Mouse (Mus musculus) embryonic fibroblast, embryonic 13.5 days (primary cell): ENCODE data around the gene Pecam1. TPM values are rescaled to one million over a fixed set of nuclear protein-coding genes. Genes with fewer than 3 reads are reported as not detected.

Experiments
- H3K27ac ChIP-seq: 2 replicates; pipeline ENCODE4 v1.5.1; 2012; ENCODE audit warnings: low read length, control low read depth, inconsistent platforms; ENCODE audit not compliant: insufficient read depth
- H3K4me1 ChIP-seq: 2 replicates; pipeline ENCODE4 v1.6.1; 2011; ENCODE audit warnings: low read length; ENCODE audit not compliant: control insufficient read depth, insufficient read depth
- H3K4me3 ChIP-seq: 2 replicates; pipeline ENCODE4 v1.5.1; 2011; ENCODE audit warnings: mild to moderate bottlenecking, control low read depth, low read length; ENCODE audit not compliant: insufficient read depth
- CTCF ChIP-seq: IDR thresholded peaks from 2 replicates; pipeline ENCODE4 v1.5.1; 2011; ENCODE audit warnings: mild to moderate bottlenecking, control low read depth, low read length, moderate library complexity, borderline replicate concordance; ENCODE audit not compliant: insufficient read depth
- POLR2A ChIP-seq: IDR thresholded peaks from 2 replicates; pipeline ENCODE4 v1.6.1; 2011; ENCODE audit warnings: low read depth, mild to moderate bottlenecking, control low read depth, low read length, moderate library complexity
- polyA plus RNA-seq: library from polyadenylated mRNA; stranded (reverse); fragments of >200 nt; gene quantifications from 2 replicates; pipeline ENCODE4 v1.2.4, GENCODE M21; 2011; ENCODE audit warnings: low read depth; ENCODE audit not compliant: missing spikeins, insufficient read length

The Pecam1 gene
- 0.32 and 1.0 TPM in 2 replicates for polyA plus RNA-seq

DNA sequence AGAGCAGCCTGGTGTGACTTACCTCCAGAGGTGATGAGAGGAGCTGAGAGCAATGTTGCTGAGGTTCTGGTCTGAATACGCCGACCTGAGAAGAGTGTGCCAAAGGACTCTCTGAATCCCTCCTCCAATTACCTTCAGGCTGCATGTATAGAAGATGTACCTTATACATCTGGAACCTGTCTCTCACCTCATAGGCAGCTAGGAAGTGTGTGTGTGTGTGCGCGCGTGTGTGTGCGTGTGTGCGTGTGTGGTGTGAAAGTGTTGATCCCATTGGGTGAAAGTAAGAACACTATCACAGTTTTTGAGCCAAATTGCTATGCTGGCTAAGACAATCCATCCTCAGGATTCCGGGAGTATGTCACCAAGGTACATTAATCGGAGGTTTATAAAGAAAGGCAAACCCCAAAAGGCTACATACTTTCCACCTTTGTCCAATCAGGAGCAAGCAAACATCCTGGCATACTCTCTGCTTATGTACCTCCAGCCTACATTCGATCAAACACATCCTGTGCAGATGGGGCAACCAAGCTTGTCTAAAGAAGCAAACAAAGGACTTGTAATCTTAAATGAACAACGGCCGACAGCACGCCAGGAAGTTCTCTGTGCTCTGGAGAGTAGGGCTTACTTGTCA, at the start of gene Pecam1:
Gene Pecam1, minus strand, starts transcription at position 508 of the 631 bp plus-strand sequence.
- TF ChIP-seq CTCF: no peak
- no peak for TF ChIP-seq POLR2A
- no peak within 1 kb of the TSS for H3K27ac ChIP-seq

DNA sequence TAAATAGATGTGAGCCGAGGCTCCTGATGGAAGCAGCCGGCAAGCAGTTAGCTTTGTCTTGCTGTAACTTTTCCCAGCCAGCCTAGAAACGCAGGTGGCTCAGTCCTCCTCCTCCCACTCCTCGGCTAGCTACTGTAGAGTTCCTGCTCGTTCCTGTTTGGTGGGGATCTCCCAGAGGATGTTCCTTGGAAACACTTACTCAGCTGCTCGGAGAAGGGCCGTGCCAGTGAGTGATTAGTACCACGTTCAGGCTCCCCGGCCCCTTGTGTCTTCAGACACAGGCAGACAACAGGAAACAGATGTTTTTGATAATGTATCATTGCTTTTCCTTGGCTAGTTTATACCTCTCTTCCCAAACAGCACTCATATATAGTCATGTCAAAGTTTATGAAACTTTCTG, 45.3 kb upstream of the Pecam1 start:
- H3K4me3 ChIP-seq: no peak overlapping the region
- no peaks in the 10 kb centered on the region; the same call in none of the 2 replicates for H3K4me1 ChIP-seq
- no peak for TF ChIP-seq CTCF
- TF ChIP-seq POLR2A: no peak
- H3K27ac ChIP-seq: peak overlapping the region; percentile 44; the same call in 1 of the 2 replicates

More for the DNA sequence above, at the start of gene Pecam1:
- Histone ChIP-seq H3K4me1 (no peaks in the 10 kb centered on the region; the same call in 1 of the 2 replicates), H3K4me3 (no peak within 1 kb of the TSS)

DNA sequence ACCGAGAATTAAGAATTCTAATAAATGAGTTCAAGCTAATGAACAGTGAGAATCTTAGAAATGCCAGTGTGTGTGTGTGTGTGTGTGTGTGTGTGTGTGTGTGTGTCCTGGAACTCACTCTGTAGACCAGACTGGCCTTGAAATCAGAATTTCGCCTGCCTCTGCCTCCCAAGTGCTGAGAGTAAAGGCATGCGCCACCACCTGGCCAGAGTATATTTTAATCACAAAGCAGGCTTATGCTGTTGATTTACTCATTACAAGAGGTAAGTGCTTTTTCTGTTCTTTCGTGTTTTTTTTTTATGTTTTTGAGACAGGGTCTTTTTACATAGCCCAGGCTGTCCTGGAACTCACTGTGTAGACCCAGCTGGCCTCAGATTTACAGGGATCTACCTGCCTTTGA, 43.4 kb upstream of the Pecam1 start:
- Histone ChIP-seq H3K4me1 (no peaks in the 10 kb centered on the region; the same call in none of the 2 replicates), H3K27ac (no peak overlapping the region), H3K4me3 (no peak overlapping the region)
- TF ChIP-seq POLR2A: no peak
- TF ChIP-seq CTCF: no peak

DNA sequence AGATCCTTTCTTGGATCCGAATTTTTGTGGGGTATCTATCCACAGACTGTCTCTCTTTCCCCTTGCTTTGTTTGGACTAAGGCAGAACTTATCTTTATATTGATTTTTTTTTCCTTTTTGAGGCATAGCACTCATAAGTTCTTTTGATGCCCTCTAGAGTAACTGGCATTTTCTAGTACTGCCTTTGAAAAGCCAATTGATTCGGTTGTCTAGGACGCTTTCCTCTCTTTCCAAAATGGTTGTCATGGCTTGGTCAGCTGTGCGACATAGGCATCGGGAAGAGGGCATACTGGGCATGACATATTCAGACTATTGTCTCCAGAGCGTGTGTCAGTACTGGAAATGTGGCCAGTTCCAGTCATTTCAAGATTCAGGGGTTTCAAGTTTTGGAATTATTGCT, 39.2 kb upstream of the Pecam1 start:
- TF ChIP-seq POLR2A: no peak
- TF ChIP-seq CTCF: no peak
- Histone ChIP-seq H3K4me1 (no peaks in the 10 kb centered on the region; the same call in 1 of the 2 replicates), H3K27ac (peak overlapping the region; percentile 76), H3K4me3 (peak overlapping the region; percentile 64)

DNA sequence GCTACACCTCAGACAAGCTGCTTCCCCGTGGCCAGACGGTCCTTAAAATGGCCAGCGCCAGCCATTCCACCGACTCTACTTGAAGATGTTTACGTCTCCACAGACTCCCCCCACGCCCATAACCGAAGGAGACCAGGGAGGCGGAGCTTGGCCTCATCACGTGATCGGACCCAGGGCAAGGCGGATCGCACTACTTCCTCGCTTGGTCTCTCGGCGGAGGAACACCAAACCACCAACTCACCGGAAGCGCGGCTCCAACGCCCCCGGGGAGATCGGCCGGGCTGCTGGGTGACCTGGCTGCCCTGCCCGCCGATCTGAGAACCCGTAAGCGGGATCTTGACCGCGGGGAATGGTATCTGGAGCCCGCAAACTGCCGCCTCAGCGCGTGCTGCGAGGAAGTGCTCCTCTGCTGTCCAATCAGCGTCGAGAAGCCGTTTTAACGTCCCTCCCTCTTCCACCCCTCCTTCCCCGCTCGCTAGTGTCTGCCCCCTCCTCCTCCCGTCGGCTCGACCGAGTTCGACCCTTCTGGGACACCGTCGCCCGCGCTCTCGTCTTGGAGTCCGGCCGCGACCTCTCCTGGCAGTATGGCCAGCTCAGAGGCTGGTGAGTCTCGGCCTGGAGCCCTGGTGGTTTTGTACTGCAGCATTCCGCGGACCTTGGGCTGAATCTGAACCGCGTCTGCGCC, 38.5 kb upstream of the Pecam1 start, which contains the start of the genes Ddx5 and Cep95:
Gene Ddx5, minus strand, starts transcription at position 411 of the 685 bp plus-strand sequence.
Gene Cep95, plus strand, starts transcription at position 478 of the 685 bp plus-strand sequence.
- peak within 1 kb of the TSS; percentile 83 for H3K27ac ChIP-seq
- H3K4me3 ChIP-seq: peak within 1 kb of the TSS; percentile 86
- H3K4me1 ChIP-seq: no peaks in the 10 kb centered on the region
- TF ChIP-seq POLR2A: peak; percentile 90
- TF ChIP-seq CTCF: no peak

DNA sequence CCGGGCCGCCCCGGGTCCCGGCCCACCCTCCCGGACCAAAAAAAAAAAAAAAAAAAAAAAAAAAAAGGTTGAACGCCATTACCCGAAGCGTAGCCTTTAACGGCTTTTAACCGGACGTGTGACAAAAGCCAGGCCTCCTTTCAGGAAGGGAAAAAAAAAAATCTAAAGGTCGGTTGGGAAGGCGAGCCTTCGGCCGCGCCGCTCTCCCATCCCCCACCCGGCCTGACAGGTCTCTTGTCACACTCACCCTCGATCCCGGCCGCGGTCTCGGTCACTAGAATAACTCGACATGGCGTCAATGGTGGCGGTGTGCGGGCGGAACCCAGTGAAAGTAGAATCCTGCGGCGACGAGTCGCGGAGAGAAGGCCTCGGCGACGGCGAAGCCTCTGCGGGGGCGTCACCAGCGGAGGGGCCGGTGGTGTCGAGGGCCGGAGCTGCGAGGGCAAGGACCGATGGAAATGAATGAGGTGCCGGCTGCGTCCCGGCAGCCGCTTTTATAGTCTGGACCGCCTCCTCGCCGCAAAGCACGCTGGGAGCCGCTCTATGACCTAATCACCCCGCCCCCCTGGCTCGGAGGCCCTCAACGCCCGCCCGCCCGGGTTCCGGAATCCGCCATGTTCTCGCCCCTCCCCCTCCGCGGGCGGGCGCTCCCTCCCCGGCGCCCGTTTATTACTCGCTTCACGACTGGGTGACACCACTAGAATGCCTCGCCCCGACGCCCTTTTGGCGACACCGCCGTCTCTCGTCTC, 37.8 kb upstream of the Pecam1 start:
- no peak for TF ChIP-seq CTCF
- TF ChIP-seq POLR2A: peak; percentile 98
- Histone ChIP-seq H3K27ac (peak overlapping the region; percentile 83), H3K4me3 (peak overlapping the region; percentile 86), H3K4me1 (no peaks in the 10 kb centered on the region)

DNA sequence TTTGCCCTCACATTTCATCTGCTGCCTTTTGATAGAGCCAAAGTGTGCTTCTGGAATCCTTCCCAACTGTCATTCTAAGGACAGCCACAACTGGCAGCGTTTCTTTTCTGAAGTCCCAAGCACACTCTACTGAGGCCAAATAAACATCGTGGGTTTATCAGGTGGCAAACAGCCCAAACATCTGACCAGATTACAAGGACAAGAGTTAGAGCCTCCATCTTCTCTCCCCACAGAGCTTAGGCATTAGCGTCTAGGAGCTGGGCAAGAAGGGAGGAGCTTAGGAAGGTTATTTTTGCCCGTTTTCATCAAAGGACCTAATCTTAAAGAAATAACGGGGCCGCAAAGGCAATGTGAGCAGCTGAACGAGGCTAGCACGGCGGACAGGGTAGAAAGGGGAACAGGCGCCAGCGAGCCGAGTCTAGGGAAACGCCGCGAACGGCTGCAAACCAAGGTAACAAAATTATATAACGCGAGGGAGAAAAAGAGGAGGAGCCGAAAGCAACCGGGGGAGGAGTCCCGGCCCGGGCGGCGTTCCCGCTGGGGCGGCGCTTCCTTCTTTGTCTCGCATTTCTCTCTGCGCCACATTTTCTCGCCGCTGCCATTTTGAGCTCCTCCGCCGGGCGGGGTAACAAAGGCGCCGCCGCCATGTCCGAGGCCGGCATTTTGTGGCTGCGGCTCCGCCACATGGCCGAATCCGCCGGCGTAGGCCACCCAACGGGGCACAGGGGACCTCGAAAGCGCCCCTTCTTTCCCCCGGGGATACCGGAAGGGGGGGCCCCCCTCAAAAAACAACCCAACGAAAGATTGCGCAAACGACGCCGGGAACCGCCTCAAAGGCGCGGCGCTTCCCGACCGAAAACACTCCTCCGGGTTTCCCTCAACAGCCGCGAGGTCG, 37.0 kb upstream of the Pecam1 start:
- TF ChIP-seq POLR2A: peak; percentile 59
- no peak for TF ChIP-seq CTCF

DNA sequence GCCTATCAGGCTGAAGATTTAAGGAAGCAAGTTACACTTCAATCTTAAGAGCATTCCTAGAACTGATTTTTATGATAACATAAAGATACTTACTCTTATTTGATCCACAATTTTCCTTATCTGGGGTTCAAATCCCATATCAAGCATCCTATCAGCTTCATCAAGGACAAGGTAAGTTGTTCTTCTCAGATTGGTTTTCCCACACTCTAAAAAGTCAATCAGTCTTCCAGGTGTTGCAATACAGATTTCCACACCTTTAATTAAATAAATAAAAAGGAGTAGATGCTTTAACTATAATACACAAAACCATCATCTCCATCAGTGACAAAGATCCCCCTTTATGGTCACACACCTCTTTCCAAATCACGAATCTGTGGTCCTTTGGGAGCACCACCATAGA, 34.6 kb upstream of the Pecam1 start:
- no peak for TF ChIP-seq POLR2A
- no peak for TF ChIP-seq CTCF
- no peak overlapping the region for H3K4me3 ChIP-seq
- no peak overlapping the region for H3K27ac ChIP-seq
- 0 out of 2 replicates have a peak, but pooled peaks cover 2% of the 10 kb centered on the region for H3K4me1 ChIP-seq

More for the DNA sequence above, 37.0 kb upstream of the Pecam1 start:
- Histone ChIP-seq H3K4me1 (0 out of 2 replicates have a peak, but pooled peaks cover 2% of the 10 kb centered on the region), H3K4me3 (peak overlapping the region; percentile 86), H3K27ac (peak overlapping the region; percentile 79)
